Mouse (Mus musculus): ENCODE results near the gene Neu1.

GRCm38 (mm10) chr17:34897373-34898159 is 33.5 kb upstream of the Neu1 start:
- TF ChIP-seq CTCF (IDR thresholded peaks at IDR 0.05; ENCODE audit: extremely low read depth, insufficient read length, insufficient replicate concordance, low read depth, low read length) (no peak), POLR2A (IDR thresholded peaks at IDR 0.05; ENCODE audit: low read depth, low read length) (no peak)

All from small intestine, adult 2 months (tissue).